Mouse (Mus musculus) frontal cortex, adult (tissue): ENCODE data around the gene Adcy9.
A peak's percentile ranks its signal among the peaks of the same experiment; 100 is the strongest.
"Not testable (repeated sequence)": the region's sequence is repeated elsewhere in the genome, so short reads cannot be mapped to it uniquely, and the experiment has no call there.

ENCODE experiments used
- ATAC-seq: cut with Nextera tagmentation; 2 replicates; pipeline ENCODE4 v1.9.2; 2017; ENCODE audit warnings: mild to moderate bottlenecking, moderate library complexity, mixed read lengths; ENCODE audit not compliant: low TSS enrichment

Gene Adcy9

DNA sequence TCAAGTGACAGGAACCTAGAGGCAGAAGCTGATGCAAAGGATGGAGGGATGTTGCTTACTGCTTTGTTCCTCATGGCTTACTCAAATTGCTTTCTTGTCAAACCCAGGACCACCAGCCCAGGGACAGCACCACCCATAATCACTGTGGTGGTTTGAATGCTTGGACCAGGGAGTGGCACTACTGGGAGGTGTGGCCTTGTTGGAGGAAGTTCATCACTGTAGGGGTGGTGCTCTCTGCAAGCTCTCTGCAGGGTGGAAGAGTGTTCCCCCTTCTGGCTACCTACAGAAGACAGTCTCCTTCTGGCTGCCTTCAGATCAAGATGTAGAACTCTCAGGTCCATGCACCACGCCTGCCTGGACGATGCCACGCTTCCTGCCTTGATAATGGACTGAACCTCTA is 148.0 kb downstream of the Adcy9 start:
- no peak for ATAC-seq

DNA sequence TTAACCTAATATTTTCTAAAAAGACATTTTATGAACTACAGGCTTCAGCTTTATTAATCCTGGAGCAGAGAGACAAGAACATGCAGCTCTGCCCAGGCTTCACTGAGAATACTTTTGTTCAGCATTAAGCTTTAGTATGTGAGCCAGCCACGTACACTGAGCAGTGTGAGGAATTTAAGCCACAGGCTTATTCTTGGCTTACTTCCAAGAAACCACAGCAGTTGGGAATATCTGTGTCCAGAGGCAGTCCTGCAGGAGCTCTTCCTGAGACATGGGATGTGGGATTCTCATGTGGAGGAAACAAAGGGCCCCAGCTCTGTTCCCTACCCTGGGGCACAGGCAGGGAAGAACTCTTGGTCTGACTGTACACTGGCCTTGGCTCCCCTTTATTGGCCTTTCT is 149.4 kb downstream of the Adcy9 start:
- ATAC-seq: no peak

GRCm38 (mm10) chr16:4267857-4268666 is 152.2 kb downstream of the Adcy9 start:
- peak; percentile 84 for ATAC-seq

- ATAC-seq: no peak
Measured at GRCm38 (mm10) chr16:4267453-4267852, 152.8 kb downstream of the Adcy9 start.

GRCm38 (mm10) chr16:4265351-4265750 is 154.9 kb downstream of the Adcy9 start:
- ATAC-seq: no peak

- no peak for ATAC-seq
Measured at GRCm38 (mm10) chr16:4263486-4263885, 156.8 kb downstream of the Adcy9 start.

- ATAC-seq: no peak
Measured at GRCm38 (mm10) chr16:4257546-4257945, 162.8 kb downstream of the Adcy9 start.

- ATAC-seq: no peak
Measured at GRCm38 (mm10) chr16:4248791-4249190, 171.5 kb downstream of the Adcy9 start.

DNA sequence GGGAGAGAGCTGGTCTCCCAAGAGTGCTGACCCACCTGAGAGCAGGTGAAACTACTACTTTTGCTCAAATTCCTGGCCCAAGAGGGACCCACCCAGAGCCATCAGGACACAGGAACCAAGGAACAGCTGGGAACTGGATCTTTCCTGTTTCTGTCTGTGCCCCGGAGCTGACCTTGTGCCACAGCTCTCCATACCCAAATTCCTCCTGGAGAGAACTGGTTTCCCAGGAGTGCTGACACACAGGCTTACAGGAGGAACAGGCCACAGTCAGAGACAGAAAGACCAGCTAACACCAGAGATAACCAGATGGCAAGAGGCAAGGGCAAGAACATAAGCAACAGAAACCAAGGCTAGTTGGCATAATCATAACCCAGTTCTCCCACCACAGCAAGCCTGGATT is 175.1 kb downstream of the Adcy9 start:
- ATAC-seq: not testable (repeated sequence)
